Mouse (Mus musculus) liver, embryonic 14.5 days (tissue): ENCODE data around the gene Cnksr3. TPM values are rescaled to one million over a fixed set of nuclear protein-coding genes. Genes with fewer than 3 reads are reported as not detected.

ENCODE experiments used
- ATAC-seq: fragments of 200-750 bp; cut with Nextera tagmentation; 2 replicates; pipeline ENCODE4 v1.8.0; 2017; ENCODE audit warnings: moderate number of reproducible peaks, mild to moderate bottlenecking, moderate library complexity; ENCODE audit not compliant: insufficient read depth
- DNase-seq, 3 experiments: peaks; one replicate each; pipeline ENCODE4 v3.0.0-alpha.2; 2012 to 2013; ENCODE audit warnings: low read depth in 3 of 3, low spot score in 3 of 3
- H3K27ac ChIP-seq: fragments of 300-500 bp; sonication (generic); 2 replicates; pipeline ENCODE4 v1.5.1; 2014; ENCODE audit warnings: moderate library complexity, mild to moderate bottlenecking, control low read depth, inconsistent platforms
- H3K27me3 ChIP-seq: fragments of 300-500 bp; sonication (generic); 2 replicates; pipeline ENCODE4 v1.6.1; 2014; ENCODE audit warnings: mild to moderate bottlenecking, low read length, moderate library complexity; ENCODE audit not compliant: control insufficient read depth, insufficient read depth
- H3K36me3 ChIP-seq: fragments of 300-500 bp; sonication (generic); replicated peaks from 2 replicates; pipeline ENCODE4 v1.6.1; 2014; ENCODE audit warnings: low read depth; ENCODE audit not compliant: control insufficient read depth, insufficient read depth
- H3K4me1 ChIP-seq, 2 experiments: fragments of 200-500 bp in 1 of 2; fragments of 300-500 bp in 1 of 2; sonication (generic) in 1 of 2; replicated peaks; 2 replicates each; pipeline ENCODE4 v1.6.1; 2012 to 2014; ENCODE audit warnings: antibody characterized with exemption in 1 of 2, inconsistent platforms in 1 of 2, low read length in 1 of 2; ENCODE audit not compliant: control insufficient read depth in 2 of 2, insufficient read depth in 2 of 2
- H3K4me2 ChIP-seq: fragments of 300-500 bp; sonication (generic); 2 replicates; pipeline ENCODE4 v1.6.1; 2014; ENCODE audit warnings: low read depth, mild to moderate bottlenecking, control low read depth, moderate library complexity
- H3K4me3 ChIP-seq, 2 experiments: fragments of 200-500 bp in 1 of 2; fragments of 300-500 bp in 1 of 2; sonication (generic) in 1 of 2; 2 replicates each; pipeline ENCODE4 v1.5.1; 2012 to 2014; ENCODE audit warnings: low read depth in 2 of 2, low read length in 2 of 2, mild to moderate bottlenecking in 2 of 2, control low read depth in 1 of 2, inconsistent platforms in 1 of 2, moderate library complexity in 1 of 2; ENCODE audit not compliant: insufficient read depth in 1 of 2
- H3K9ac ChIP-seq: fragments of 300-500 bp; sonication (generic); replicated peaks from 2 replicates; pipeline ENCODE4 v1.6.1; 2014; ENCODE audit warnings: mild to moderate bottlenecking, control low read depth, moderate library complexity
- H3K9me3 ChIP-seq: fragments of 300-500 bp; sonication (generic); 2 replicates; pipeline ENCODE4 v1.6.1; 2016; ENCODE audit warnings: low read length, mixed read lengths; ENCODE audit not compliant: control insufficient read depth
- CTCF ChIP-seq: IDR thresholded peaks from 2 replicates; pipeline ENCODE4 v1.5.1; 2016; ENCODE audit warnings: antibody characterized with exemption, low read depth, control low read depth
- EP300 ChIP-seq: IDR thresholded peaks from 2 replicates; pipeline ENCODE4 v1.6.1; 2016; ENCODE audit warnings: antibody characterized with exemption, low read depth
- WGBS: fragments of 180-500 bp; shearing (Covaris S2); extraction: QIAGEN DNeasy Blood & Tissue Kit; methylation state at CpG from one replicate; pipeline ENCODE4 v1.1.7; 2014; ENCODE audit not compliant: insufficient replicate concordance; 5-methylcytosine and 5-hydroxymethylcytosine counted together
- polyA plus RNA-seq, 2 experiments: library from polyadenylated mRNA; depleted of rRNA in 1 of 2; stranded (reverse) in 1 of 2; unstranded in 1 of 2; fragments of >200 nt; fragmentation: Nextera tagmentation in 1 of 2; extraction: Ambion mirVana in 1 of 2; gene quantifications; 2 replicates each; pipeline versions ENCODE4 v1.2.1 to v1.2.3; 2012 to 2014

Cnksr3 gene
- polyA plus RNA-seq, 2 experiments, result 2.3 to 2.8 TPM

DNA sequence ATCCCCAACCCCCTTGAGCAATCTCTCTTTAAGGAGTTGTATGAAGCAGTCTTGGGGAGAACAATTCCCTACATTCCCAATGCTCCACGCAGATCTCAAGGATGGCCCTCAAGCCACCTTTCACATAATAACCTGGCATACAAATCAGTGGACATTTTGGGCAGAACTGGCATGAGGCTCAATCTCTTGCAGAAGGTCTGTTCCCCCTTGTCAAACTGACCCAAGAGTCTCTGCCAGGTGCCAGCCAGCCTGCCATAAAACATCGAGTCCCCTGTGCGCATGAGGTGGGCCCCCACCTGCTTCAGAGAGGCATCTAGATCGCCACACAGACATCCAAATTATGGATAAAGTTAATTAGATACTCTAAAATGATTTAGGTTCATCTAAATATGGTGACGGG lies 25.0 kb downstream of the Cnksr3 start:
- ATAC-seq, result no peak
- H3K4me3 ChIP-seq, result no peak overlapping the region
- H3K4me1 ChIP-seq, result peaks cover 6 to 24% of the 10 kb centered on the region in 2 experiments; a peak in 3 of 4 replicates
- DNase-seq, result no peak
- WGBS, result 69% methylated on average over 5 of the region's 5 CpGs
- H3K27me3 ChIP-seq, result no peaks in the 10 kb centered on the region
- no peaks in the 10 kb centered on the region for H3K36me3 ChIP-seq
- H3K9ac ChIP-seq, result no peak overlapping the region
- no peak overlapping the region for H3K27ac ChIP-seq
- no peaks in the 10 kb centered on the region for H3K9me3 ChIP-seq
- TF ChIP-seq EP300 (no peak), CTCF (no peak)
- no peak overlapping the region for H3K4me2 ChIP-seq

DNA sequence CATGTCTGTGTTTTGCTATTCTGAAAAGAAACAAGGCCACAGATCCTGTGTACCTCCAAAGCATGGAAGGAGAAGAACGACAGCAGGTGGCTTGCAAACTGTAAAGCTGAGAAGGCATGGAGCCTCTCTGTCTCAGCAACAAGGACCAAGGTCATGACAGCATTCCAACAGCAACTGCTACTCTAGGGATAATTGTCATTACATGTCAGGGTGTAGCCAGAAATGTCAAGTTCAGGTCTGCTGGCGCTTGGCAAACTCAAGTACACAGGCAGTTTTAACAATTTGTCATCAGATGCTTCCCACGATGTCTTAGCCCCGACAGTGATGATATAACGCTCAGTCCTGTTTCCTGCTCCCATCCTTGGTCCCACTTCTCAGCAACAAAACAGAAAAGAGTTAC lies 26.0 kb downstream of the Cnksr3 start:
- H3K4me3 ChIP-seq, result no peak overlapping the region
- H3K4me2 ChIP-seq, result no peak overlapping the region
- no peaks in the 10 kb centered on the region for H3K27me3 ChIP-seq
- DNase-seq (no peak), ATAC-seq (no peak)
- TF ChIP-seq EP300 (no peak), CTCF (no peak)
- no peaks in the 10 kb centered on the region for H3K9me3 ChIP-seq
- 76% methylated on average over 5 of the region's 5 CpGs for WGBS
- peaks cover 6 to 21% of the 10 kb centered on the region in 2 experiments; a peak in 3 of 4 replicates for H3K4me1 ChIP-seq
- no peak overlapping the region for H3K27ac ChIP-seq
- no peak overlapping the region for H3K9ac ChIP-seq
- H3K36me3 ChIP-seq, result no peaks in the 10 kb centered on the region

DNA sequence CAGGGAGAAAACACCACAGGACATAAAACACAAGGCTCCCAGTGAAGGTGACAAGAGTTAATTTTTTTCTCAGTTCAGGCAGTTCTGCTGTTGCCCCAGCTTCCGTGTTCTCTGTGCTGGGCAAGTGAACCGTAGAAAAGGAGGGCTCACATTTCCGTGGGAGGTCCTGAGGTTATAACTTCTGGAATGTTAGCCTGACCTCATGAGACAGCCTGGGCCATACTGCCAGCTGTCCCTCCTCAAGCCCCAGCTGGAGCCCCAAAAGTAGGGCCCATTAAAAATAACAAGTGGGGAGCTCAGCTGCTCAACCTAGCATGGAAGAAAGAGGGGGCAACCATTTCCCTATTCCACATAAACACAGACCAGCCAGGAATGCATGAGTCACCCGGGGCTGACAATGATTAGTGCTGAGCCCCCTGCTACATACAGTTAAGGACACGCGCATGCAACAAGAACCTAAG lies 28.8 kb downstream of the Cnksr3 start:
- no peak for DNase-seq

DNA sequence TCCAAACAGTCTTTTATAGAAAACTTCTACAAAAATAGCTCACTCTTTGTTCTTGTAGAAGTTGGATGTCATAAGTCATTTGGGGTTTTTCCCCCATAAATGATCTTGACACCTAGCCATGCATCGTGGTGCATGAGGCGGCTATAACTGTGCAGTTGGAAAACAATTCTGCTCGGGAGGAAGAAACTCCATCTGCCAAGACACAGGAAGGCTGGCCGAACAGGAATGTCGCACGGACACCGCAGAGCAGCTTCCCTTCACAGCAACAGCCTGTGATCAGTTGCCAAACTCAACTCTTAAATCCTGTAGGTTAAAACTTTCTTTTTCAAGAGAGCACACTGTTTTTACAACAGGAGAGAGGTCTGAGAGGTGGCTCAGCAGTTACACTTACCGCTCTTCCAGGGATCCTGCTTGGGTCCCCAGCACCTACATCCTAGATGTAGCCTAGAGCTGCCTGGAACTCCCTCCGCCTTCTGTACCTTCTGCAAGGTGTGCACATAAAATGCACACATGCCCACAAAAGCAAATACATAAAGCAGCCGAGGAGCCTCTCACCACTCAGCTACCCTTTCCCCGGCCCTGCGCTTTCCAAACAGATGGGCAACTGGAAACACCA lies 29.4 kb downstream of the Cnksr3 start:
- Histone ChIP-seq H3K36me3 (no peaks in the 10 kb centered on the region), H3K4me3 (no peak overlapping the region), H3K27ac (no peak overlapping the region), H3K9me3 (no peaks in the 10 kb centered on the region), H3K4me2 (no peak overlapping the region), H3K4me1 (peaks cover 0 to 22% of the 10 kb centered on the region in 2 experiments; a peak in 2 of 4 replicates), H3K9ac (no peak overlapping the region), H3K27me3 (no peaks in the 10 kb centered on the region)
- no peak for ATAC-seq
- TF ChIP-seq EP300 (no peak), CTCF (no peak)
- 61% methylated on average over 12 of the region's 12 CpGs for WGBS
- DNase-seq, result no peak

More for the DNA sequence above, 28.8 kb downstream of the Cnksr3 start:
- H3K4me2 ChIP-seq, result no peak overlapping the region
- no peak overlapping the region for H3K9ac ChIP-seq
- H3K9me3 ChIP-seq, result no peaks in the 10 kb centered on the region
- H3K4me1 ChIP-seq, result peaks cover 0 to 22% of the 10 kb centered on the region in 2 experiments; a peak in 2 of 4 replicates
- H3K4me3 ChIP-seq, result no peak overlapping the region
- 34% methylated on average over 6 of the region's 6 CpGs for WGBS
- H3K27me3 ChIP-seq, result no peaks in the 10 kb centered on the region
- ATAC-seq, result no peak
- no peaks in the 10 kb centered on the region for H3K36me3 ChIP-seq
- TF ChIP-seq EP300, result no peak
- TF ChIP-seq CTCF, result no peak
- no peak overlapping the region for H3K27ac ChIP-seq

DNA sequence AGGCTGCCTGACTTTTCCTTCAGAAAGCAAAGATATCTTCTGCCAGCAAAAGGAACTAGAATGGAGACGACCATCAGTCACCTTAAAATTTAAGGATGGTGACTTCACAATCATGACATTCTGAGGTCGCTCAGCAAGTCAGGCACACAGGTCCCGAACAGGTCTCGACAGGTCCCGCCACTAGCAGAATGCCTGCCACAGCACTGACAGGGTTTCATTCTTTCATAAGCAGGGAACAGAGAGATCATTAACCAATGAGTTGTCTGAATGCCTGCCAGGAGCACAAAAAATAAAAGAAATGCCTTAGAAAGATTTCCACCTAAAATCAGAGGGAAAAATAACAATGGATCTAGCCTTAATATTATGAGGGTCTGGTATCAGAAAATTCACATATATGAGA lies 31.7 kb downstream of the Cnksr3 start:
- WGBS, result 67% methylated on average over 5 of the region's 5 CpGs

More for the DNA sequence above, 31.7 kb downstream of the Cnksr3 start:
- ATAC-seq, result no peak
- Histone ChIP-seq H3K4me1 (peaks cover 0 to 22% of the 10 kb centered on the region in 2 experiments; a peak in 2 of 4 replicates), H3K27ac (no peak overlapping the region), H3K4me2 (no peak overlapping the region), H3K27me3 (no peaks in the 10 kb centered on the region), H3K36me3 (no peaks in the 10 kb centered on the region), H3K9me3 (no peaks in the 10 kb centered on the region), H3K4me3 (no peak overlapping the region), H3K9ac (no peak overlapping the region)
- no peak for DNase-seq
- TF ChIP-seq EP300 (no peak), CTCF (no peak)
